Mouse (Mus musculus) megakaryocyte progenitor cell, adult 5-6 weeks (primary cell): ENCODE measurements around the gene Vgll2. TPM values are rescaled to one million over a fixed set of nuclear protein-coding genes. Genes with fewer than 3 reads are reported as not detected.

ENCODE experiments used
- ATAC-seq: replicated peaks from 2 replicates; pipeline ENCODE4 v1.8.0; 2016; ENCODE audit warnings: mild to moderate bottlenecking, moderate TSS enrichment, inconsistent platforms; ENCODE audit not compliant: poor library complexity
- total RNA-seq, 2 experiments: library from RNA; stranded (forward) in 1 of 2; stranded (reverse) in 1 of 2; fragments of 157-497, 149-512 nt in 1 of 2; fragments of 200-1000 nt in 1 of 2; gene quantifications; 2 replicates each; pipeline versions ENCODE4 v1.2.3 to v1.2.4; 2015 to 2017

Gene Vgll2
- total RNA-seq (2015) = not detected in 2 replicates
- total RNA-seq (2017) = not detected in 2 replicates

DNA sequence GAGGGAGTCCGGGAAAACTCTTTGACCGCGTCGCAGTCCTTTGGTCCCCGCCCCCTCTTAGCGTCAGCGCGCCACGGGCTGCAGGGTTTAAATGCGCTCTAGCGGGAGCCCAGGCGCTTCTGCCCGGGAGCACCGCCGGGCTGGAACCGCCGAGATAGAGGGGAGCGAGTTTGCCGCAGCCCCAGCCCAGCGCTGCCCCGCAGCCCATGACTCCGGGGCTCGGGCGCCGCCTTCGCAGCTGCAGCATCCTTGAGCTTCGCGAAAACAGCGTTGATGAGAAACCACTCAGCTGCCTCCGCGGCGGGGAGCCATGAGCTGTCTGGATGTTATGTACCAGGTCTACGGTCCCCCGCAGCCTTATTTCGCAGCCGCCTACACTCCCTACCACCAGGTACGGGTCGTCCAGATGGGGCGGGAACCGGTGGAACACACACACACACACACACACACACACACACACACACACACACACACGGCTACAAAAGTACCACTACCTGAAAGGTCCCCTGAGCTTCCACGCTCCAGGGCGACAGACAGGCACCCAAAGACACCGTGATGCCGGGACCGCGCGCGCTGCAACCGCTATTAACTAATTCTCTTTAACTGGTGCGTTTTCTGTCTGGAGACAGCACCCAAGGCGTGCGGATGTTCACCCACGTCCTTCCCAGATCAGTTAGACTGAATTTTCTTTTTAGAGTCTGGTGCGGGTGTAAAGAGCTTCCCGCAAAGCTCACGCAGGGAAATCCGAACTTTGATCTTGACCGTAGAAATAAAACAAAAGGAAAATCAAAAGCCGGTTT lies at the start of gene Vgll2:
Gene Vgll2, plus strand, starts transcription at position 90 of the 800 bp plus-strand sequence.
- ATAC-seq = 0 out of 2 replicates have a peak, but pooled peaks have one; percentile 6

DNA sequence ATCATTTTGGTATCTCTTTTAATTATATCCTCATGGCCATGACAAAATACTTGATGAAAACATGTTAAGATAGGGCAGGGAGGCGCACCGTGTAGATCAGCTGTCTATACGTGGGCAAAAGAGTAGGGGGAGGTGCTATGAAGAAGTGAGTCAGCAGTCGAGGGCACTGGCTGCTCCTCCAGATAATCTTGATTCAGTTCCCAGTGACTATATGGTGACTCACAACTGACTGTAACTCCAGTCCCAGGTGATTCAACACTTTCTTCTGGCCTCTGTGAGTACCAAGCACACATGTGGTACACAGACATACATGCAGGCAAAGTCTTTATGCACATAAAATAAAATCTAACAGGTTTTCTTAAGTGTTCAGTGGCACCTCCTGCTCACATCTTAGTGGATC lies 47.2 kb upstream of the Vgll2 start:
- no peak for ATAC-seq

GRCm38 (mm10) chr10:51975587-51975986 lies 46.7 kb upstream of the Vgll2 start:
- no peak for ATAC-seq

DNA sequence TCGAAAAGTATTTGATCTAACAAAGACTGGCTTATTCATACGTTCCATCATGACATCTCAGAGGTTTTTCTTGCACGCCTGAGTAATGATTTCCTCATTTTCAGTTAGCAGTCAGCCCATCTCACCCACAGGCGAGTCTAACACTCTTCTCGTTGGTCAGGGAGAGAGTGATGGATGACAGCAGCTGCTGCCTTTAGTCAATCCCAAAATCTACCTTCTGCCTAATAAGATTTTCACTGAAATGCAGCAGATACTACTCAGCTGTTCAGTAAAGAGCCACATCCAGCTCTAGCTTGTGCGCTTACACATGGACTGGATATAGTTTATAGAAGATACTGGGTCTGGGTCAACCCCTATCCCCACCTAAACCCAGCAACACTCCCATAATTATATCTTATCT lies 40.7 kb upstream of the Vgll2 start:
- ATAC-seq = no peak

DNA sequence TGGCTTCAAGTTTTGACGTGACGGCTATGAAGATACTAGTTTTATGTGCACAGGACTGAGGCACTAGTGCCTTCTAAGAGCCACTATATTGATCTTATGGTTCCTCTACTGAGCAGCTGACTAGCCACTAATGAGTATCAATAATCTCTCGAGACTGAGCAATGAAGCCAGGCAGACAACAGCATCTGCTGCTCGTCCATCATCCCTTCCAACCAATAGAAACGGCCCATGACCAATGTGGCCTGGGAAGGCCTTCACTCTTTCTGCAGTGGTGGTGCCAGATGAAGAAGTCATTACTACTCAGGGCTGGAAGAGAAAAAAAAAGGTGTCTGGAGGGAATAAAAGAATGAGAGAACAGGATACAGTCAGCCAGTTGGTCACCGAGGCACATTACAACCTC lies 39.9 kb upstream of the Vgll2 start:
- no peak for ATAC-seq

GRCm38 (mm10) chr10:52018471-52018870 lies 3.8 kb upstream of the Vgll2 start:
- ATAC-seq = no peak

- ATAC-seq = no peak
These were observed 1.1 kb upstream of the Vgll2 start for GRCm38 (mm10) chr10:52021231-52021630.

DNA sequence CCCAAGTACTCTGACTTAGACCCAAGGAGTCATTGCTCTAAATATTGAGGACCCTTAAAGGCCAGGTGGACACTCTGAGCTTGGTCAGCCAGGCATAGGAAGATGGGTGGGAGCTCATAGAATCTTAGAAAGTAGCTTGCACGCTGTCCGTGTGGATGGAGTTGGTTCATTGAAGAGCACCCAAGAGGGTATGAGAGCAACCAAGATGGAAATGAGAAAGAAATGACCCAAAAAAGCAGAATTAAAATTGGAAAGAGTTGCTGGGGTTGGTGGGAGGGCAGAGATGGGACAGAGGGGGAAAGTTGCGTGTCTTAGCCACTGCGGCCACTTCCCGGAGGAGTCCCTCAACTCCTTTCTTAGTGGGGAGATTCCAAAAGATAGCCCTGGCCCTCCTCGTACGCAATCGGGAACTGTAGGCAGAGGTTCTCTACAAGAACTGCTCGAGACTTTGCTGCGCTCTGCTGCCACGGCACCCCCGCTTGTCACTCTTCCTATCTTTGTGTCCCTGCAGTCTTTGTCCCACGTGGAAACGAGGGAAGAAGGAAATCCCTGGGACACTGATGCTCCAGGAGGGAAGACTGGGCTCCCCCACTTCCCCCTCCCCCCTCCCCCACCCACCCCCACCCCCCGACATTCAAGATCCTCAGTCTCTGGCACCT lies 437 bp upstream of the Vgll2 start:
- no peak for ATAC-seq

DNA sequence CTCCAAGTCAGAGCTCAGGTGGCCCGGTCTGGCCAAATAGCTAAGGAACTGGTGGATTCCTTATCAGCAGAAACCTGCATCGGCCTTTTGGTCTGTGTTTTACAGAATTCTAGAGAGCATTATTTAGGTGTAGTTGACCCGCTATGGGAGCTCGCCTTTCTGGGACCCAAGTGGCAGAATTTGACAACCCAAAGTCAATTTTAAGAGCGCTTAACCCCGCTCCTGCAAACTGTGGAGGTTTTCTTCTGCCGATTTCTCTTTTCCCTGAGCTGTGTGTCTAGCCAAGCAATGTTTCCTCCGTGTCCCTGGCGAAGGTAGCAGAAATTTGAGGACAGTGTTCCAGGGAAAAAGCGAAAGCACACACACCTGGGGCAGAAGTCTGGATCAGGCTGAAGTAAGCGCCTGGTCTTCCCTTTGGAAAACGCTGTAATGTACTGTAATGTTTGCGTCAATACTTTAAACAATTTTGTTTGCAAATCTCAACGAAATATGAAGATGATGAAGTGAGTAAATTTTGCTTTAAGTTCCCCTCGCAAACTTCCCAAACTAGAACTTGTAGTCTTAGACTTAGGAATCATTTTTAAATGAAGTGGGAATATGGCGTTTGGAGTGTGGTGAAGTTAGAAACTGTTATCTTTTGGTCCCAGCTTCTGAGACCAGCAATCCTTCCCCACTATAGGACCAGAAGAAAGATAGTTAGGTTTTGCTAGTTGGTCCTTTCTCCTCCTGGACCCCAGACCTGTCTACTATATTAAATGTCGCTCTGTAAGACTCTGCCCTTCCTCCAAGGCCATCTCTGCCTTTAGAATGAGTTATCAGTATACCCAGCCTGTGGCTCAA lies 1.1 kb downstream of the Vgll2 start:
- no peak for ATAC-seq

GRCm38 (mm10) chr10:52024053-52024410 lies 1.7 kb downstream of the Vgll2 start:
- no peak for ATAC-seq

DNA sequence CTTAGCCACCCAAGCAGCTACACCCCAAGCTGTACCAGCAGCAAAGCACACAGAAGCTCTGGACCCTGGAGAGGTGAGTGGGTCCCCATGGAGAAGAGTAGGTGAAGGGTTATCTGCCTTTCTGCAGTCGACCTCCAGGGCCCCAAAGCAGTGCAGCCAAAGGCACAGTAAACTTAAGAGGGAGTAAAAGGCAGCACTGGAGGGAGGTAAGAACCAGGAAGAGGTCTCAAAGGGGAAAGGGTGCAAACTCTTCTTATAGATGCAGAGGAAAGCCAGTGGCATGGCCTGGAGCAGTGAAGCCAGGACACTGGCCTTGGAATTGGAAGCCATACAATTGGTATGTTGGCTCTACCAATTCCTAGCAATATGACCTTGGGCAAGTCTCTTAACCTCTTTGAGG lies 3.0 kb downstream of the Vgll2 start:
- ATAC-seq = no peak

- ATAC-seq = no peak
These were observed 3.5 kb downstream of the Vgll2 start for GRCm38 (mm10) chr10:52025821-52026220.

DNA sequence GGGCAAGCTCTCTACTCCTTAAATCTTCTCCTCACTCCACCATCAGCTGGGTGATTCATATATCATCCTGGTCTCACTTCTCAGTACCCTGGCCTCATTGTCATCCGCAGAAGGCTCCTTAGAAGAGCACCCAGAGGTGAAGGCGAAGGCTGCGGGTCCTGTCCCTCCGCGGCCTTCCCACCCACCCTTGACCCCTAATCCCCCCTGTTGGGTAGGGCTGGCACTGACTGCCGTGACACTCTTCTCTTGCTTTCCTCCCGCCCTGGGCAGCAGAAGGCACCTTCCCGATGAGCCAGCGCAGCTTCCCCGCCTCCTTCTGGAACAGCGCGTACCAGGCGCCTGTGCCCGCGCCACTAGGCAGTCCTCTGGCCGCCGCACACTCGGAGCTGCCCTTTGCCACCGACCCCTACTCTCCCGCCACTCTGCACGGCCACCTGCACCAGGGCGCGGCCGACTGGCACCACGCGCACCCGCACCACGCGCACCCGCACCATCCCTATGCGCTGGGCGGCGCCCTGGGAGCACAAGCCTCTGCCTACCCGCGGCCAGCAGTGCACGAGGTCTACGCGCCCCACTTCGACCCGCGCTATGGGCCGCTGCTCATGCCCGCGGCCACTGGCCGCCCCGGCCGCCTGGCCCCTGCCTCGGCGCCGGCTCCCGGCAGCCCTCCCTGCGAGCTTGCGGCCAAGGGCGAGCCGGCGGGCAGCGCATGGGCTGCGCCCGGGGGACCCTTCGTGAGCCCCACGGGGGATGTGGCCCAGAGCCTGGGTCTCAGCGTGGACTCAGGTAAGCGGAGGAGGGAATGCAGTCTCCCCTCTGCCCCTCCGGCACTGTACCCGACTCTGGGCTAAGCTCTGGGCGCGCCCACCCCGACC lies 5.1 kb downstream of the Vgll2 start:
- ATAC-seq = no peak

GRCm38 (mm10) chr10:52028561-52029370 lies 6.5 kb downstream of the Vgll2 start:
- ATAC-seq = no peak

- ATAC-seq = no peak
These were observed 7.2 kb downstream of the Vgll2 start for GRCm38 (mm10) chr10:52029421-52030080.

GRCm38 (mm10) chr10:52033729-52034128 lies 11.4 kb downstream of the Vgll2 start:
- ATAC-seq = no peak

DNA sequence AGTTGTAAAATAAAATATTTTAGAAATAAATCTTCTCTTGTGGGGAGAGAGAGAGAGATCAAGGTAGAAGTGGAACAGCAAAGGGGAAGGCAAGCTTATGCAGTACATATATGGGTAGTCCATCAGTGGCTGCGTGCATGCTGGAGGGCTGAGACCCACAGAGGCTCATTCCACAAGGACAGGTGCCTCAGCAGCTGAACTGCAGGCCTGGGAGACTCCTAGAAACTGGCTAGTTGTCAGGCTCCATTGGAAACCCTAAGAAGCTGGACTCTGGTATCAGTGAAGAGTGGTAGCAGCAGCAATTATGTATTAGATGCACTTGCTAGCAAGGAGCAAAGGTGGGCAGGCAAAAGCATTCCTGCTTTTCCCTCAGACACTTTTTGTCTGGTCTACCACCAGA lies 17.1 kb downstream of the Vgll2 start:
- ATAC-seq = no peak

DNA sequence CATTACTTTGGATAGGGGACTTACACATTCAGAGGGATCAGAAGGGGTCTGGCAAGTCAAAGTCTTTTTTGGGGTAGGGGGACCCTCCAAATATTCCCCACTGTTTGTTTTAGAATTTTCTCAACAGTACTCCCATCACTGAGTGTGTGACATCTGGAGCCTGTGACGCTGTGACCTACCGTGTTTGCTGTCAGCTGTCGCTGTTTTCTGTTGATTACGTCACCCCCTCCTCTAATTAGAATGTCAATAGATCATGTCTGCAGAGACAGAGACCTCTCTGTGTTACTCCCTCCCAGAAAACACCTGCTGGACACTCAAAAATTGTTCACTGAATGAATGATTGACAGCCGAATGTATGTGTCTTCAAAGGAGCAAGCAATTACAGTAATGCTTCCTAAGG lies 20.8 kb downstream of the Vgll2 start:
- no peak for ATAC-seq

- no peak for ATAC-seq
These were observed 26.0 kb downstream of the Vgll2 start for GRCm38 (mm10) chr10:52048287-52048686.
